Mouse (Mus musculus): ENCODE results near the gene Lbp.

- TF ChIP-seq TAL1 (IDR thresholded peaks at IDR 0.05; ENCODE audit: low read length), result no peak
- no peak for TF ChIP-seq GATA1 (IDR thresholded peaks at IDR 0.05; ENCODE audit: low read length)
Observed at GRCm38 (mm10) chr2:158355238-158355637, 48.9 kb downstream of the Lbp start.
